Mouse (Mus musculus) kidney, postnatal 14 days (tissue): ENCODE results near the gene Prex1.

Experiments used
- DNase-seq: peaks from one replicate; pipeline ENCODE4 v3.0.0; 2022; ENCODE audit warnings: mixed read lengths

The Prex1 gene

DNA sequence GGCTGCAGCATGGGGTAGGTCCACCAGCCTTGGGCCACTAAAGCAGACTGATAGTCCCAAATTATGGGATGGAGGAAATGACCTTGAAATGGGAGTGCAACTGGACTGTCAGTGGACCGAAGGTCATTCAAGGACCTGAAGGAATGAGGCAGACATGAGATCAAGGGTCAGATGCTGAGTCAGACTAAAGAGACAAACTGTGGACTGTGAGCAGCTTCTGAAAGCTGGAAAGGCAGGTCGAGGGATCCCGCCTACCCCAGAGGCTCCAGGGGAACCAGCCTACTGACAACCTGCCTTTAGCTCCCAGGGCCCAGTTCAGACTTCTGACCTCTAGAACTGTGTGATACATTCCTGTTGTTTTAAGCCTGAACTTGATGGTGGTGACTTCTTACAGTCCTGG lies 55.3 kb downstream of the Prex1 start:
- DNase-seq = peak; percentile 32

DNA sequence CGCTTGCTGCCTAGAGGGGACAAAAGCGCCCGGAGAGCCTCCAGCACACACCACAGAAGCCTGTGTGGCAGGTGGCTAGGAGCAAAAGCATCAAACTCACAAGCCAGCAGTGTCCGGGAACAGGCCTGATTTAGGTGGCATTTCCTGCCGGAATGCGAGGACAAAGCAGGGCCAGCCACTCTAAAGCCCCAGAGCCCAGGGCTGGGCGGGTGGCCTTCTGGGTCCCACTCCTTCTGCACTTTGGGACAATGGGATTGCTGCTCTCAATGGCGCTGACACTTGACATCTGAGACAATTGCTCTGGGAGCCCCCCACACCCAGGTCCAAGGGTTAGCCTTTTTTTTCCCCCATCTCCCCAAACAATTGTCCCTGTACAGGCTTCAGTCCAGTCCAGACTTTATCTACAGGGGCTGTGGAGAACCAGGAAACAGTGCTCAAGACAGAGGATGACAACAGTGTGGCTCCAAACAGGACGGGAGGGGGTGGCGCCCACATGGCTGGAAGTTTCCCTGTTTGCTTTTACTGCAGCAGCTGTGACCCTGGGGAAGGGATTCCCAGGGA lies 56.1 kb downstream of the Prex1 start:
- peak; percentile 69 for DNase-seq

DNA sequence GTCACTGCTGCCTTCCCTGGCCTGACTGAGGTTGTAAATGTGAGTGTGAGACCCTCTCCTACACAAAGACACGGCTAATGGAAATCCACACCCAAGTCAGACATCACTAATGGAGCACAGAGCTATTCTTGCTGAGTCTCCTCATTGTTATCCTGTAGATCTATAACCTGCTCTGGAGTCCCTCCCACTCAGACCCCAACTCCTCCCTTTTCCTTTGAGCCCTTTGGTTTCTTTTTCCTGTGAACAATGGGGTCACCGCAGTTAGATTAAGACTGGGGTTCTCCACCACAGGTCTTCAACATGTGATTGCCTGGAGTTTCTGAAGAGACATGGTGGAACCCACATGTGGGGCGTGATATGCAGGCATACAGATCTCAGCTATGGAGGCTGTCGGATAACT lies 57.0 kb downstream of the Prex1 start:
- peak; percentile 25 for DNase-seq

DNA sequence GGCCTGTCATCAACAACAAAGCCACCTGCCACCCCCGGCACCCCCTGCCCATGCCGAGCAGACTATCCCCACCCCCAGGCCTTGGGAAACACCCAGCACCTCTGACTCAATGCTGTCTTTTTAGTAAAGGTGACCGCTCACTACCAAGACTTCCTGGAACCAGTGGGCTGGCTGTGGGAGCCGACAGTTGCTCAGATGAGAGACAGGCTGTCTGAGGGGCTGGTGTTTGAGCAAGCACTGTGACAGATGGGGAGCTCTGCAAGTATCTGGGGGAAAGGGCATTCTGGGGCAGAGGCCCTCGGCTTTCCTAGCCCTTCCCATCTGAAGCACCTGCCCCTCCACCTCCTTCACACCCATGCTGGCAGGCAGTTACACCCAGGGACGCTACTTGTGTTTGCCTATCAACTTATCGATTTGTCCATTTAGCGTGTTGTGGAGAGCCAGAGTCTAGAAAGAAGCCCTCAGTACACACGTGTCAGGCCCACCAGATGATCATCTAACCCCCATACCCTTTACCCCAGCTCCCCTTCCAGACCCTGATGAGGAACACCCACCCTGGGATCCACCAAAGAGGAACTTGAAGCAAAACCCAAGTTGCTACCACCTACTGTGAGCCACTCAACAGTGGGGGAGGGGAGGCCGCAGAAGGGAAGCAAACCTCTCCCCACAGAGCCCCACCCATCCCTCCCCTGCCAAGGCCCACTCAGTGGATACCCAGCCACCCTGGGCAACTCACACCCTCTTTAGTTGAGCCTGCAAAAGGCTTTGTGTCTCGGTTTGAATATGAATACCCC lies 57.7 kb downstream of the Prex1 start:
- DNase-seq = no peak

DNA sequence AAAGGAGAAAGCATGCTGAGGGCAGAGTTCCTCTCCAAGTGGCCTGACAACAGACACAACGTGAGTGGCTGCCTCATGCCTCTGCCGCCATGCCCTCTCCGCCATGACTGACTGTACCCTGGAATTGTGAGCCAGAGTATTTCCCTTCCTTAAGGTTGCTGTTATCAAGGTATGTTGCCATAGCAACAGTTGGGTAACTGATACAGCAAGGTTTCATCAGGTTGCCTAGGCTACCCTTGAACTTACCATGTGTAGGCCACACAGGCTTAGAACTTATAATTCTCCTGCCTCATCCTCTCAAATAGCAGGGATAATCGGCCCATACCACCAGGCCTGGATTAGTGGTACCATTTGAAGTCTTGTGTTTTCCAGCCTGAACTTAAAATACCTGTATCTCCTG lies 58.3 kb downstream of the Prex1 start:
- DNase-seq = no peak

DNA sequence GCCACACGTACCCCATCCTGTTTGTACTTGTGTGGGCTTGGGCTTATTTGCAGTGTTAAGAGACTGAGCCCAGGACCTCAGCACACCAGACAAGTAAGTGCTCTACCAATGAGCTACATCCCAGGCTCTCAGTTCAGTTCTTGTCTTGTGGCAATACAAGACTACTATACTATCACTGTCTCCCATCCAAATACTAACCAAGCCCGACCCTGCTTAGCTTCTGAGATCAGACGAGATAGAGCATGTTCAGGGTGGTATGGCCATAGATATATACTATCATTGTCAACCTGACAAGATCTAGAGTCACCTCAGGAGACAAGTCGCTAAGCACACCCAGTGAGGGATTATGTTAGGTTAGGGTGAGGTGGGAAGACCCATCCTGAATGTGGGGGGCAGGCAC lies 58.8 kb downstream of the Prex1 start:
- DNase-seq = no peak

DNA sequence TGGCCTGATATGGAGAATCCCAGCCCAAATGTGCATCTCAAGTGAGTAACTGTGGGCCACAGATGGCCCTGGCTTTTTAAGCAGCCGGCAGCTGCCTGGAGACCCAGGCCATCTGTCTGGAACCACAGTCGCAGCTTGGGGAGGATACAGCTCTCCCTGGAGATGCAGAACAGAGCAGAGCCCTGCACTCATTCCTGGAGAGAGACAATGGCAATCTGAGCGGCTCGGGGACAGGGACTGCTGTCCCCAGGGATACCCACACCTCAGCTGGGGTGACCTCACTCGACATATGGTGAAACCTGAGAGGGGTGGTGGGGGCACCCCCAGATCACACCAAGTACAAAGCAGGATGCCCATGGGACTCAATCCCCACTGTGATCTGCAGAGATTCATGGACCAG lies 60.1 kb downstream of the Prex1 start:
- DNase-seq = no peak

DNA sequence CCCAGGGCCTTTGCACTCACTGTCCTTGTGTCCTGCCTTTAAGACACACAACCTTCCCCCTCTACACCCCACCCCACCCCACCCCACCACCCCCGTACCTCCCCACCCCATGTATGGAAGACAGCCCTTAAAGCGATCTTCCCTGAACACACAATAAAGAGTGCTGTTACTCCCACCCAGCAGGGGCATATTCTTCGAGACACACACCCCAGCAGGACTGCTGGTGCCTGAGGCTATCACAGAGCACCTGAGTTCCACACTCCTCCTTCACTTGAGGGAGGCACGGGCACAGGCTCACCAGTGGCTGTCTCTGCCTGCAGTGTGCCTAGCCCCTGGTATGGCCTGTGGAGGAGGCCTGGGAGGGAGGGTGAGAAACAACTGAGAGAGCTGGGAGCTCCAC lies 61.0 kb downstream of the Prex1 start:
- DNase-seq = no peak

DNA sequence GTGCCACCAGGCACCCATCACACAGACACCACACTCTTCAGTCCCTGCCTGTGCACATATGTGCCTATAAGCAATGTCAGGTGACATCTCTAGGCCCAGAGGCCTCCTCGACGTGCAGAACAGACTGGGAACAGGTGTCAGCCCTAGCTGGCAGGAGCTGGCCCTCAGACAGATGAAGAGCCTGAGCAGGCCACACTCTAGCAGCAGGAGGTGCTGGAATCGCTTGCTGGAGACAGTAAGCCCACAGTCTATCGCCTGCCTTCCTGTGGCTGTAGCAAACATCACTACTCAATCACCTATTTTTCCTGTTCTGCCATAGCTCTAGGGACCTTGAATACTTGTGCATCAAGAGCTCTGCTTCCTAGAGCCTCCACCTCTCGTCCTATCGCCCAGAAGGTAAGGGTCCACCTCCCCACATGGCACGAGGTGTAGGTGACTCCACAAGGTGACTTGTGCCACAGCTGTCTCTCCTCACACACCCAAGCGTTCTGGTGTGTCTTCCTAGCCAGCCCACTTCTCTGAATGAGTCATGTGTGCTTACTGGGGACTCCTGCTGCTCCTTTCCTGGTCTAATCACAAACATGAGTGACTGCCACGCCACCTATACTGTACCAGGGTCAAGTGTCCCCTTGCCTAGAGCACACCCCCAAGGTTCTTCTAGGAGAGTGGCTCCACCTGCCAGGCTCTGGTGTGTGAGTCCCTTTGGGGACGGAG lies 62.2 kb downstream of the Prex1 start:
- DNase-seq = no peak

DNA sequence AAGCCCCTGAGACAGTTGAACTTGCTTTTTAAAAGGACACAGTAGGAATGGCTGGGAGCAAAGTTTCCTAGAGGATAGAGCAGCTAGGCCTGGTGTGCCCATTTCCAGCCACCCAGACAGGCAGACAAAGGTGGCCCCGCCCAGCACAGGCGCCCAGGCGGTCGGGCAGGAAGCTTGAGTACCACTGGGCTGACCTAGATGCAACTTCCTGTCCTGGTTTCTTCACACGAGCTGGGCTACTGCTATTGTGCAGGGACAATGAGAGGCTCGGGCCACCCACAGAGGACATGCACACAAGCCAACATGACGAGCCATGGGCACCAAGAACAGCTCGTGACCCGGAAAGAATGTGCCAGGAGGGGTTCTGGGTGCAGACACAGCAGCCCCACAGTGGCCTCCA lies 63.2 kb downstream of the Prex1 start:
- peak; percentile 66 for DNase-seq

DNA sequence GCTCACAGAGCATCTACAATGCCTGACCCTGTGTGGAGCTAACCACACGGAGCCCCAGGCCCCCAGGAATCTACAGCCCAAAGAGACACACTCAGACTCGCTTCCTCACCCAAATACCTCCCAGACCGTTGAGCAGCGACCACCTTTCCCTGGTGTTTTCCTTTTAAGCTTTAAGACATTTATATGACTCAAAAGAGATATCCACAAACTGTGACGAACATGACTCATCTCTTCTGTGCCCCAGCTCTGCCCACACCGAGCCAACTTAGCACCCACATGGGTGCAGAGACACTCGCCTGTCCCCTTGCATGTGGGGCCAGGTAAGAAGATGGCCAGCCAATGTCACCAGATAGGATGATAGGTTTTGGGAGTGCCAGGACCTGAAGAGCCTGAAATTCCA lies 66.4 kb downstream of the Prex1 start:
- no peak for DNase-seq

DNA sequence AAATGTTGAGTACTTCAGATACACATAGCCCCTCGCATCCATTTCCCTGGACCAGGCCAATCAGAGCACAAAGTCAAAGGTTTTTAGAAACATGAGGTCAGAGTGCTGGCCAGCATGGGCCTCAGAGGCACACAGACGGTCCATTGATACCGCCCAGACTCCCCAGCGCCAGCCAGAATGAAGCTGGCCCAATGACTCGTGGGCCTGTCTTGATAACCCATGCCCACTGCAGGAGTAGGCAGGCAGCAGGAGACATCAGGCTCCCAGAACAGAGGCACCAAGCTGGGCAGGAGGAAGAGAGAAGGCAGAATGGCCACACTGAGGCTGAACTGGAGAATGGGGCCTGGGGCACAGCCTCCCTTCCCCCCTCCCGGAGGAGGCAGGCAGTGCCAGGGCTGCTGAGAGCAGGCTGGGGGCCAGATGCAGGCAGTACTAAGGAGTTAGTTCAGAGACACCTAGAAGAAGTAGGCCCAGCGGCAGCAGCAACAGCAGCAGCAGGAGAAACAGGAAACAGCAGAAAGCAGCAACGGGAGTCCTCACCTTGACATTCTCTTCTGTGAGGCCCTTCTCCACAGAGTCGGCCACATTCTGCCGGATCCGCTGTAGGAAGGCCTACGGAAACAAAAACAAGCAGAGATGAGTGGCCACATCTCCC lies 67.1 kb downstream of the Prex1 start:
- DNase-seq = no peak

DNA sequence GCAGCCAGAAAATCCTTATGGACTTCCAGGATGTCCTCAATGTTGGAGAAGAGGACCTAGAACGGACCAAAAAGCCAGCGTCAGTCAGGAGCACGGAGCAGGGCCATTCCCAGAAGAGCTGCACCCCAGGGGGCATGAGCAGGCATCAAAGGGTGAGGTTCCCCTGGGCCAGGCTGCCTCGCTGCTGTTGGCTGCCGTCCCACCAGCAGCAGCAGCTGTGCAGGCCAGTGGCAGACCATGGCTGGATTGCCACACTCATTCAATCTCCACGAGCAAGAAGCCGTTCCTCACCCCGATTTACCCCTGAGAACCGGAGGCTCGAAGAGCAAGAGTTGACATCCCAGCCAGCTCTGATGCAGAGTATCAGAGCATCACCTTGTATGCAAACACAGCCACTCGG lies 68.8 kb downstream of the Prex1 start:
- no peak for DNase-seq

DNA sequence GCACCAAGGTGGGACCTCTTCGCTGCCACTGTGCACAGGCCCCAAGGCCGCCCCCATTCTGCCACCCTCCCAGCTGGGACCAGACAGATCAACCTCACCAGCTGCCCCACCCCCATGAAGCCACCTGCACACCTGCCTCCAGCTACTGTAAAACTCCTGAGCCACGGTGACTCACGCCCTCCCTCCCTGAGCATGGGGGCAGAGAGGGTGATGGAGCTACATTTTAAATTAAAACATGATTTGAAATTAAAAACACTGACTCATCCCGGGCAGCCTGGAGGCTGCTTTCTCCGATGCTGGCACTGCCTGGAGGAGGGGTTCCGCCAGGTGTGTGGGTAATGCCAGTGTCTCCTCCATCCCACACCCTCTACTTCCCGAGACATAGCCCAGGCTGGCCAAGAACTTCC lies 71.0 kb downstream of the Prex1 start:
- no peak for DNase-seq

DNA sequence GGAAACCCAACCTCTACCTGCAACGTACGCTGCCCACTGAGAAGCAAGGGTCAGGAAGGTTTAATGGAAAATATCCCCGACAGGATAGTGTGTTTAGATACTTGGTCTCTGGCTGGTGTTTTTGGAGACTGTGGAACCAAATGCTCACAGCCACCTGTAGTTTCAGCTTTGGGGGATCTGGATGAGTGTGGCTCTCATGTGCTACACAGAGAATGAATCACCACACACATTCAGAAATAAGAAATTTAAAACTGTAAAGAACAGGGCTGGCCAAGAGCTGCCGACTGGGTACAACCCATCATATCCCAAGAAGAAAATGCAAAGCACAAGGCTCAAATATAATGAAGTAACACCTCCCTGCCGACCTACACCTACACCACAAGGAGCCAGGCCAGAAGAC lies 73.9 kb downstream of the Prex1 start:
- DNase-seq = no peak

DNA sequence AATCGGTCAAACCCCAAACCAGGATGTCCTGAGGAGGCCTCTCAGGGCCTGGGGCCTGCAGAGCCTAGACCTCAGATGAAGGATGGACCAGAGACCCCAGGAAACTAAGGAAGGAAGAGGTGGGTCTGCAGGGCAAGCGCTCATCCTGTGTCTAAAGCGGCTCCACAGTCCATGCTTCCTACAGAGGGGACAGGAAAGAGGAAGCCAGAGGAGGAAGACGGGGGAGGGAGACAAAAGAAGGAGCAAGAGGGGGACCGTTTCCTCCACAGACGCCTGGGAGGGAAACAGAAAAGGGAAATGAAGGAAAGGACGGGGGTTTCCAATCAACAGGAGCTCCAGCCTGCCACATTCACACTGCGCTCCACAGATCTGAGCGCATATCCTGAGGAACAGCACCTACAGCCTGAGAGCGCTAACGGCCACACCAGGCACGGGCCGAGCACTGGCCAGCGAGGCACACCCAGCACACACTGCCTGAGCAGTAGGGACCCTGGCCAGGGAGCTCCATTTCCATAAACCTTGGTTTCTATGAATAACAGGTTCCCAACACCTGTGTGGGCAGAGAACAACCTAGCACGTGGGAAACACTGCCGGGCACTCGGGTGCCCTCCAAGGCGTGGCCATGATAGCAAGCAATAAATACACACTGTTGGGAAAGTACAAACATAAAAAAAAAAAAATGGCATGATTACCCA lies 74.5 kb downstream of the Prex1 start:
- peak; percentile 59 for DNase-seq

DNA sequence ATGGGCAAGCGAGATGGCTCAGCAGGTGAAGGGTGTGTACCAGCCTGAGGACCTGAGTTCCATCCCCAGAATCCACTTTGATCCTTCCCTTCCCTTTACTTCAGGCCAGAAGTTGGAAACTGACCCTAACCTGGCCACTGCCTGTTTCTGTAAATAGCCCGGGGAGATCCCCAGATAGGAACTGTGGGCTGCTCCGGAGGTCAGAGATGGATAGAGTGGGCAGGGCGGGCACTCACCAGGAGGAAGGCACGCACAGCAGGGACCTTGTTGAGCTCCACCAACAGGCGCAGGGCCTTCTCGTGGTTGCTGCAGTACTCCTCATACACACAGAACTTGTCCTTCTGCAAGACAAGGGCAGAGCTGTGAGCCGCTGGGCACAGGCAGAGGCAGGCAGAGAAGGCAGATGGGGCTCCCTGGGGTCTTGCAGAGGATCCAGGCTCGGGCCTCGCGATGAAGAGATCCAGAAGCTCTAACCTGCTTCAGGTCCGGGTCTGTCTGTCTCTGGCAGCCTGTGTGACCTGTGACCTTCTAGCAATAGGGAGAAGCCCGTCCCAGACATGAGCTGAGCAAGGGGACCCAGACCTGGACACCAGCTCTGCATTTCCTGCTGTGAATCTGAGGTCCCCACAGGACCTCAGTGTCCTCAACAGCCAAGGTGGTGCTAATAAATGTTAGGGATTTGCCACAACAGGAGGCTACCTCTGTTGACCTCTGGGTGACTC lies 75.4 kb downstream of the Prex1 start:
- no peak for DNase-seq

DNA sequence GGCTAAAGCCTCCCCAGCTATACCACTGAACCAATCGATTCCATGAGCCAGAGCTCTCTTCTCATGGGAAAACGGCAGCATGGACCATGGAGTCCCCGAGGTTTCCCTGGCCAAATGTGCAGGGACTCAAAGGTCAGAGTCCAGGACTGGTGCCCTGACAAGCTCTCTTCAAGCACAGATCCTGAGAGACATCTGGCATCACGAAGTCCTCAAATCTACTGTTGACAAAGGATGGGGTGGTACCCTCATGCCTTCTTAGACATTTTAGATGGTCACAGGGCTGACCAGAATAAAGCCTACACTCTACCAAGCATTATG lies 76.0 kb downstream of the Prex1 start:
- no peak for DNase-seq

DNA sequence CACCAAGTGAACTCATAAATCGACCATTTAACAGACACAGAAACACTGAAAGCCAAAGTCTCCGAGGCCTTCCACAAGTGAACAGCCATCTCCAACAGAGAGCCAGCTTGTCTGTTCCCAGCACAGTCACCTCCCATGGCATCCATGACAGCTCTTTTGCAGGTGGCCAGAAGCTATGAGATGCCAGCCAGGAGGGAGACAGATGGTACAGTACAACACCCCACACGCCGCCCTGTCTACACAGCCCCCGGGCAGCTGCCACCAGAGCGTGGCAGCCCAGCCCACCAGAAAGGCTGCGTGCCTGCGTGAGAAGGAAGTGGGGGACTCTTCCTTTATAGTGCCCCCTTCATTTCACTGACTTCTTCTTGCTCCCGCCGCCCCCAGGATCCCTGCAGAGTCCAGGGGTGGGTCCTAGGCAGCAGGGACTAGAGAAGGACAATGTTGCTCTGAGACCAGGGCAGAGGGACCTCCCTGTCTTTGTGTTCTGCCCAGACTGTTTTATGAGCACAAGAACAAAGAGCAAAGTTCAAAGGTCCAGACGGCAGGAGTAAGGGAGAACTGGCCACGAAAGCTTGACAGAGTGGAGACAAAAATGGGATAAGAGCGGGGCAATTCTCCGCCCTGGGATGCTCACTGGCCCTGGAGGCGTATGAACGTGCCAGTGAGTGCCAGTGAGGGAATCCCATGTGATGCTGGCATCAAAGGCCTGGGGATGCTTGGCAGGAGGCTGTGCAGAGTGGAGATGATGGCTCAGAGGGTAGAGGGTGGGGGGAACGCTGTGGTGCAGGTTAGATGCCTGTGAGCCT lies 76.6 kb downstream of the Prex1 start:
- DNase-seq = peak; percentile 17

DNA sequence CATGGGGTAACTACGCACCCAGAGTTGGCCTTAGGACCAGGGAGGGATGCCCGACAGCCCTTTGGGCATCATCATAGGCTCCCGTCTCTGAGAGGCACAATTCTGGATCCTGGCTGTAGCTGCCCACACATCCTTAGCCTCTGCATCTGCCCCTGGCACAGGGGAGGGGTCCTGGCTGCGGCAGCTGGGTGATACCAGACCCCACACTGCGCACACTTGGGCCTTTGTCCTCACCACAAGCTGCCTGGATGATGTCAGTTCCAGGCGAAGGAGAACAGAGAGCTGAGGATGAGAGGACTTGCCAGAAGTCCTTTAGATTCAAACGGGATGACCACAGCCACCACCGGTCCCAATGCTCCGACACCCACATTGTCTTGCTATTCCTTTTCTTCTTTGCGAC lies 78.1 kb downstream of the Prex1 start:
- DNase-seq = no peak

DNA sequence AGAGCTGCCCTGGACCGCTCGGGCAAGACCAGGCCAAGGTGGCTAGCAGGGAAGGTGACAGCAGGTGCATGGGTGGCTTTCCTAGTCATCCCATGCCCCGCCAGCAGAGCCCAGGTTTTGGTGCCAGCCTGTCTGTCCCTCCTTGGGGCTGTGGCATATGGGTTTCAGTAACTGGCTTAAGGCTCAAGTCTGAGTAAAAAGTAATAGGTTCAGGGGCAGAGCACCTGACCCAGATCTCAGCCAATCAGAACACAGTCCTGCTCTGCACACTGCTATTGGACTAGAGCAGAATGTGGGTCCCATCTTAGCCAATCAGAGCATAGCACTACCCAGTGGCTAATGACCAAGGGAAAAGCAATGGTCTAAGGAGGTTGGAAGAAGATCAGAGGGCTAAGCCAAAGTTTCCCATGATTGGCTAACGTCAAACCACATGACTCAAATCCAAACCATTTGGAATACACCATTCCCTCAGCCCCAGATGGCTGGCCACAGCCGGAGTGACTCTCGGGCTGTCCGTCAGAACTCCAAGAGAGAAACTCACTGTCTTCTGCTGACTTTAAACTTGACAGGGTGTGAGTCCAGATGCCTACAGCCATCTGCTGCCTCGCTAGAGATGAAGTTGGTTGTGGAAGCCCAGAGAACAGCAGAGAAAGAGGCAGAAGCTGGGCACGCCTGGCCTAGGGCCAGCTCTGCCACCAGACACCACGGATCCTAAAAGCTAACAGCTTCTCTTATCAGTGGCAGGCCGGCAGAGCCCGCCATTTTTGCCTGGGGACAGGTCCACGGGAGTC lies 80.9 kb downstream of the Prex1 start:
- no peak for DNase-seq
